Mouse (Mus musculus) adrenal gland, postnatal 10 days (tissue): Measurements from ENCODE around the gene Aspm. TPM values are rescaled to one million over a fixed set of nuclear protein-coding genes. Genes with fewer than 3 reads are reported as not detected.

Experiments
- DNase-seq: peaks from one replicate; pipeline ENCODE4 v3.0.0; 2021; ENCODE audit warnings: mixed read lengths
- total RNA-seq, 2 experiments: library from RNA; stranded (reverse); gene quantifications; 2 replicates each; pipeline ENCODE4 v1.2.3; 2021

The Aspm gene
- total RNA-seq, 2 experiments from 2014 or later = 7.7 to 10.8 TPM

GRCm38 (mm10) chr1:139501258-139501752, 46.7 kb downstream of the Aspm start, which contains the start of gene F13b:
Gene F13b, plus strand, starts transcription at chr1:139501702.
- no peak for DNase-seq

DNA sequence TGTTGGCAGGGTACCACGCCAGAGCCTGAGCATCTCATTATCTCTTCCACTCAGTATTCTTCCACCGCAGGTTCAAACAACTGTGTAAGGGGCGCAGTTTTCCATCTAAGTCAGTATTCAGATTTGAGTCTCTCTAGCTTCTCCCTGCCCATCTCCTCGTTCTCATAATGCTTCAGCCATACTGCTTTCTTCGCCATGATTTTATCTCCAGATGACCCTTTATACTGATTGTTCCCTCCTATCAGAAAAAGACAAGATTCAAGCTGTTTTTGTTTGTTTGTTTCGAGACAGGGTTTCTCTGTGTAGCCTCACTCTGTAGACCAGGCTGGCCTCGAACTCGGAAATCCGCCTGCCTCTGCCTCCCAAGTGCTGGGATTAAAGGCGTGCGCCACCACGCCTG, 60.0 kb downstream of the Aspm start:
- DNase-seq = no peak

Other genes starting within 250 kb of the Aspm start
- under 1 TPM in 1 of 2 experiments, not detected in 1; 0.18 TPM for gene Crb1, start 77.7 kb upstream of the Aspm start, total RNA-seq
- 10 to 100 TPM; 31.5 to 32.3 TPM for gene Zbtb41, start 32.5 kb upstream of the Aspm start, total RNA-seq
- 10 to 100 TPM; 15.0 to 35.5 TPM for gene F13b, start 46.9 kb downstream of the Aspm start, total RNA-seq
- 1 to 10 TPM; 2.2 to 5.5 TPM for gene Cfhr1, start 105.5 kb downstream of the Aspm start, total RNA-seq